Mouse (Mus musculus): Measurements from ENCODE around the gene Lum.

The Lum gene

DNA sequence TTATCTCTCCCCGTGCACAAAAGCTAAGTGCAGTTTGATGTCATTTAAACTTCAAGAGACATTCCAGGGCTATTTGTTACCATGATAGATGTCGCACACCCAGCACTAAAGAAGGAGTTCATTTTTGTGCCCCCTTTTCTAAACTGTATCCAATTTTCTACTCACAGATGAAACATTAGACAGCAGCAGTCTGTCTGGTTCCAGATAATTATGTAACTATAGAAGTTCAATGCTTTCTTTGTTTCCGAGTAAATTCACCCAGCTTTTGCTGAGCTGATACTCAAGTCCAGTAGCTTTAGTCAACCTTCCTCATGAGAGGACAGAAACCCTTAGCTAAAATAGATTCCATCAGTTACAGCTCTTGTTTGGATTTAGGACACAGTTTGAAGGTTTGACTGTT lies 19.2 kb downstream of the Lum start:
- Histone ChIP-seq H3K36me3 (ENCODE audit: insufficient read depth, low read length) (no peaks in the 10 kb centered on the region), H3K4me1 (replicated peaks; ENCODE audit: low read depth, low read length) (no peaks in the 10 kb centered on the region), H3K4me3 (replicated peaks; ENCODE audit: low read length) (no peak overlapping the region), H3K9me3 (ENCODE audit: low read length) (no peaks in the 10 kb centered on the region), H3K27me3 (ENCODE audit: insufficient read depth, low read length) (no peaks in the 10 kb centered on the region)
- TF ChIP-seq POU5F1 (IDR thresholded peaks at IDR 0.05; ENCODE audit: borderline replicate concordance, low read length) (no peak), NANOG (IDR thresholded peaks at IDR 0.05; ENCODE audit: borderline replicate concordance, low read length) (no peak), CTCF (conservative IDR thresholded peaks at IDR 0.05; ENCODE audit: low read length) (no peak)

DNA sequence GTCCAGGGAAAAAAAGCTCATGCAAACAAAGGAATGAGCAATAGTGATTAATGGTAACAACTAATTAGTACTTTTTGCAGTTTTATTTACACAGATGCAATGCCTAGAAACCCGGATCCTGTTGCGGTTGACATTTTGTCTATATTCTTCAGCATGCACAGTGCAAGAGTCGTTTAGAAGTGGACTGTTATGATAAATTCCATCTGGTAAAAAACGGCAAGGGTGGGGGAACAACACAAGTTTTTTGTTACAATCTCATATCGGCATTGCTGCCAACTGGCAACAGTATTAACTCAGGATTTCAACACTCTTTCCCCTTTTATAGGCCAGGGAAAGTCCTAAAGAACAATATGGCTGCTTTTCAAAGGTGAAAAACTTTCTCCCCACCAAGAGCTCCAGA lies 22.2 kb downstream of the Lum start:
- Histone ChIP-seq H3K27me3 (ENCODE audit: insufficient read depth, low read length) (no peaks in the 10 kb centered on the region), H3K9me3 (ENCODE audit: low read length) (no peaks in the 10 kb centered on the region), H3K4me3 (replicated peaks; ENCODE audit: low read length) (no peak overlapping the region), H3K36me3 (ENCODE audit: insufficient read depth, low read length) (no peaks in the 10 kb centered on the region), H3K4me1 (replicated peaks; ENCODE audit: low read depth, low read length) (no peaks in the 10 kb centered on the region)
- TF ChIP-seq NANOG (IDR thresholded peaks at IDR 0.05; ENCODE audit: borderline replicate concordance, low read length): no peak

DNA sequence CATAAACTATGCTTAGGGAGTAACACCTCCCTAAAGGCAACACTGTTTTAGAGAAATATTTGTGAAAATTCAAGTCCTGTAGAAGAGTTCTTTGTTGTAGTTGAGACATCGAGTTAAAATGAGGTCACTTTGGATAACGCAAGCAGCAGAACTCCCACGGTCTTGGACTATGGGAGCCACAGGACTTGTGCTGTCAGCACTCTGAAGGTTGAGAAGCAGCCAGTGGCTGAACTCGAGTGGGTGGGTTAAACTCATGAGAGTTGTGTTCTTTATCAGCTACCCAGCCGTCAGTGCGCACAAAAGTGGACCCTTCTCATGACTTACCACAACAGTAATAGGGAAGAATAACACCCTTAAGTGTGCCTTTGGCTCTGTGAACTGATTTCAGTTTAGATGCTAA lies 24.6 kb downstream of the Lum start:
- no peaks in the 10 kb centered on the region for H3K9me3 ChIP-seq (ENCODE audit: low read length)
- TF ChIP-seq CTCF (conservative IDR thresholded peaks at IDR 0.05; ENCODE audit: low read length): no peak
- no peak for TF ChIP-seq POU5F1 (IDR thresholded peaks at IDR 0.05; ENCODE audit: borderline replicate concordance, low read length)
- TF ChIP-seq NANOG (IDR thresholded peaks at IDR 0.05; ENCODE audit: borderline replicate concordance, low read length): no peak
- no peak overlapping the region for H3K4me3 ChIP-seq (replicated peaks; ENCODE audit: low read length)
- no peaks in the 10 kb centered on the region for H3K36me3 ChIP-seq (ENCODE audit: insufficient read depth, low read length)
- H3K27me3 ChIP-seq (ENCODE audit: insufficient read depth, low read length): no peaks in the 10 kb centered on the region
- no peaks in the 10 kb centered on the region for H3K4me1 ChIP-seq (replicated peaks; ENCODE audit: low read depth, low read length)

DNA sequence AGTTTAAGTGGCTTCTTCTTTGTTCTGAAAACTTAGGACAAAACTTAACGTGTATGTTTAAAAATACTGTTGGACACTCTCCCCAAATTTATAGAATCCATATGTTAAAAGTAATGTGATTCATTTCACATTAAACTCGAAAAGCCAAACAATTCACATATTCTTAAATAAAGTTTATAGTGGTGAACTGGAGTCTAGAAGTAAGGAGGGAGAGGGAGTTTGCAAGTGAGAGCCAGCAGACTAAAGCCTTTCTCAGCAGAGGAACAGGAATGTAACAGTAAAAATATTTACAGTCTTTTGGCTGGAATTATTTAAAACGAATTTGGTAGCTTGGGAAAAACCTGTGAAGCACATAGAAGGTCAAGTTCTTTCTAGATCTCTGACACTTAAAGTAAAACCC lies 26.1 kb downstream of the Lum start:
- H3K36me3 ChIP-seq (ENCODE audit: insufficient read depth, low read length): no peaks in the 10 kb centered on the region
- no peaks in the 10 kb centered on the region for H3K9me3 ChIP-seq (ENCODE audit: low read length)
- no peaks in the 10 kb centered on the region for H3K4me1 ChIP-seq (replicated peaks; ENCODE audit: low read depth, low read length)
- H3K27me3 ChIP-seq (ENCODE audit: insufficient read depth, low read length): no peaks in the 10 kb centered on the region
- TF ChIP-seq NANOG (IDR thresholded peaks at IDR 0.05; ENCODE audit: borderline replicate concordance, low read length) (no peak), CTCF (conservative IDR thresholded peaks at IDR 0.05; ENCODE audit: low read length) (no peak), POU5F1 (IDR thresholded peaks at IDR 0.05; ENCODE audit: borderline replicate concordance, low read length) (no peak)
- H3K4me3 ChIP-seq (replicated peaks; ENCODE audit: low read length): no peak overlapping the region

DNA sequence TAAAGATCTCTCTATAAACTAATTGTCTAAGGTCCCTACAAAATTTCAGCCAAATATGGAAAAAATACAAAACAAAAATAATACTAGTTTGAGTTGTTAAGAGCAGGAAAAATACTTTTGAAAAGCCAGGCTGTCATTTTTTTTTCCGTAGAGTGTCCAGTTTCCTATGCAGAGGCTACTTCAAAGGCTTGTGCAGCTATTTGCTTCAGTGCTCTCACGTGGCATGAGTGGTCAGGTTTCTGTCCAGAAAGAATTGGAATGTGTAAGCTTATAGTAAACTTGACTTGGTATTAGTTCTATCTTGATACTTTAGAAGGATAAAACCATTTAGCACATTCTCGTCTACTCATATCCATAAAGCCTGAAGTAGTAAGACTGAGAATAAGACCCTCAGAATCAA lies 26.8 kb downstream of the Lum start:
- Histone ChIP-seq H3K4me1 (replicated peaks; ENCODE audit: low read depth, low read length) (no peaks in the 10 kb centered on the region), H3K4me3 (replicated peaks; ENCODE audit: low read length) (no peak overlapping the region), H3K27me3 (ENCODE audit: insufficient read depth, low read length) (no peaks in the 10 kb centered on the region), H3K36me3 (ENCODE audit: insufficient read depth, low read length) (no peaks in the 10 kb centered on the region), H3K9me3 (ENCODE audit: low read length) (no peaks in the 10 kb centered on the region)
- TF ChIP-seq NANOG (IDR thresholded peaks at IDR 0.05; ENCODE audit: borderline replicate concordance, low read length) (no peak), POU5F1 (IDR thresholded peaks at IDR 0.05; ENCODE audit: borderline replicate concordance, low read length) (no peak), CTCF (conservative IDR thresholded peaks at IDR 0.05; ENCODE audit: low read length) (no peak)

DNA sequence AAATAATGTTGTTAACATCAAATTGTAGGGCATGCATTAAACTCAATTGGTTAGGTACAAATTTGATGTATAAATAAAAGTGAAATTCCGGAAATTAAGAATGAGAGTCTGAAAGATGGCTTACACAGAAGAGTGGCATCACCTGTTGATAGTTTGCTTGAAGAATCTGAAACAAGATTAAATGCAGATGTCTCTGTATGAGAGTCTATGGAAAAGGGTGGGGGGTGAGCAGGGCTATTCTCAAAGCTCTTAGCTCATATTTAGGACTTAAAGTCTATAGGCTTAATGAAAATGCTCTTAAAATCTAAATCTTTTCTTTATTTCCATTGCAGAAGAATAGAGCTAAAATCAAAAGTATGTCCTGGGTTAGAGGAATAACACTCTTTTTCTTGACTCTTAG lies 30.8 kb downstream of the Lum start:
- no peaks in the 10 kb centered on the region for H3K27me3 ChIP-seq (ENCODE audit: insufficient read depth, low read length)
- TF ChIP-seq CTCF (conservative IDR thresholded peaks at IDR 0.05; ENCODE audit: low read length): no peak
- TF ChIP-seq POU5F1 (IDR thresholded peaks at IDR 0.05; ENCODE audit: borderline replicate concordance, low read length): no peak
- TF ChIP-seq NANOG (IDR thresholded peaks at IDR 0.05; ENCODE audit: borderline replicate concordance, low read length): no peak
- H3K4me3 ChIP-seq (replicated peaks; ENCODE audit: low read length): no peak overlapping the region
- no peaks in the 10 kb centered on the region for H3K36me3 ChIP-seq (ENCODE audit: insufficient read depth, low read length)
- no peaks in the 10 kb centered on the region for H3K9me3 ChIP-seq (ENCODE audit: low read length)
- H3K4me1 ChIP-seq (replicated peaks; ENCODE audit: low read depth, low read length): no peaks in the 10 kb centered on the region

DNA sequence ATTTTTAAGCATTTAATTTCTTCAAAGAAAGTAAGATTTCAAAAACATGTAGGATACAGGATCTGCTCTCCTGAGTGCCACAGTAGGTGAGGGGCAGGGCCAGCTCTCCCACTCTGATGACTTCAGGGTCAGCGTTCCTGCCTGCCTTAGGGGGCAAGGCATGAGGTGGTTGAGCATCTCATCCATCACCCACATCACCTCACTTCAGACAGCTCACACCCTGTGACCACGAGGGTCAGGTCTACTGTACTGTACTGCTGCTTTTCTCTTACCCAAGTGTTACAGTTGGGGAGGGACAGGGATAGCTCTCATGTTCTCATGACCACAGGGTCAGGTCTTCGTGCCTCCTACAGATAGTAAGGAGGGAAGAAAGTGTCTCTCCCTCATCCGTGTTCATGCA lies 36.8 kb downstream of the Lum start:
- TF ChIP-seq NANOG (IDR thresholded peaks at IDR 0.05; ENCODE audit: borderline replicate concordance, low read length): no peak
- no peak for TF ChIP-seq POU5F1 (IDR thresholded peaks at IDR 0.05; ENCODE audit: borderline replicate concordance, low read length)
- TF ChIP-seq CTCF (conservative IDR thresholded peaks at IDR 0.05; ENCODE audit: low read length): no peak
- no peak overlapping the region for H3K4me3 ChIP-seq (replicated peaks; ENCODE audit: low read length)

DNA sequence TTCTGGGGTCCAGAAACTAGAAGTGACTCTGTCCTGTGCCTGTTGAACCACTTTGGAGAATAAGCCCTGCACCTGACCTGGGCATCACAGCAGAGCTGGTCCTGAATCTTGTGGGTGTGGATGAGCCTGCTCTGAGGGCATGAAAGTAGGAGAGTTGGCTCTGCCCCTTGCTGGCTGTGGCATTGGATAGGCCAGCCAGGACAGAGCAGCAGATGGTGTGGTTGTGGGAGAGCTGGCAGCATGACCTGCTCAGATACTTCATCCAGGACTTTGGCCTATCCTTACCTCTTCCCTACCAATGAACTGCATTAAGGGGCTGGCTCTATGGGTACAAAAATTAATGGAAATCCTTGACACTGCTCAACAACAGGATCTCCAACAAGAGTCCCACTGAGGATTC lies 38.3 kb downstream of the Lum start:
- Histone ChIP-seq H3K27me3 (ENCODE audit: insufficient read depth, low read length) (no peaks in the 10 kb centered on the region), H3K4me1 (replicated peaks; ENCODE audit: low read depth, low read length) (no peaks in the 10 kb centered on the region), H3K4me3 (replicated peaks; ENCODE audit: low read length) (no peak overlapping the region), H3K9me3 (ENCODE audit: low read length) (peaks cover 5% of the 10 kb centered on the region; the same call in 1 of the 2 replicates), H3K36me3 (ENCODE audit: insufficient read depth, low read length) (no peaks in the 10 kb centered on the region)
- TF ChIP-seq NANOG (IDR thresholded peaks at IDR 0.05; ENCODE audit: borderline replicate concordance, low read length): no peak
- no peak for TF ChIP-seq CTCF (conservative IDR thresholded peaks at IDR 0.05; ENCODE audit: low read length)
- TF ChIP-seq POU5F1 (IDR thresholded peaks at IDR 0.05; ENCODE audit: borderline replicate concordance, low read length): no peak

More for the DNA sequence above, 36.8 kb downstream of the Lum start:
- H3K27me3 ChIP-seq (ENCODE audit: insufficient read depth, low read length): no peaks in the 10 kb centered on the region
- H3K9me3 ChIP-seq (ENCODE audit: low read length): peaks cover 5% of the 10 kb centered on the region; the same call in 1 of the 2 replicates
- H3K4me1 ChIP-seq (replicated peaks; ENCODE audit: low read depth, low read length): no peaks in the 10 kb centered on the region
- no peaks in the 10 kb centered on the region for H3K36me3 ChIP-seq (ENCODE audit: insufficient read depth, low read length)

DNA sequence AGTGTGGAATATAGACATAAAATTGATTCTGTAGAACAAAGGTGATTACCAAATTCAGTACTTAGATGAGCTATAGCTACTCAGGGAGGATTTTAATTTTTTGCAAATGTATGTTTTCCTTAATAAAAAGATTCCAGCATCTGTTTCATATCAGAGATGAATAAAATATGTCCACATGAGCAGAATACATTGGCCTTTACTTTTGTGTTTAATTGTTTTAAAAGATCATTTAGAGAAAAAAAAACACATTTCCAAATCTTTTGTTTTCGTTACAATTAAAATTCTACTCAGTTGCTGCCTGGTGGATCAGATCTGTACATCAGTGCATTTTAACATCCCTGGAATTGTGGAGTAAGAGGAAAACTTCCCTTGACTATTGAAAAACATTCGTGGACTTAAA lies 41.7 kb downstream of the Lum start, which contains the start of gene Kera:
Kera (plus strand) TSS at position 301 of the 400 bp plus-strand sequence.
- Histone ChIP-seq H3K4me3 (replicated peaks; ENCODE audit: low read length) (no peak within 1 kb of the TSS), H3K27me3 (ENCODE audit: insufficient read depth, low read length) (no peaks in the 10 kb centered on the region), H3K9me3 (ENCODE audit: low read length) (peaks cover 5% of the 10 kb centered on the region; the same call in 1 of the 2 replicates), H3K36me3 (ENCODE audit: insufficient read depth, low read length) (no peaks in the 10 kb centered on the region), H3K4me1 (replicated peaks; ENCODE audit: low read depth, low read length) (no peaks in the 10 kb centered on the region)
- no peak for TF ChIP-seq NANOG (IDR thresholded peaks at IDR 0.05; ENCODE audit: borderline replicate concordance, low read length)
- TF ChIP-seq POU5F1 (IDR thresholded peaks at IDR 0.05; ENCODE audit: borderline replicate concordance, low read length): no peak
- TF ChIP-seq CTCF (conservative IDR thresholded peaks at IDR 0.05; ENCODE audit: low read length): no peak
